Mouse (Mus musculus): ENCODE measurements around the gene Ppp1r13l.

Gene Ppp1r13l

GRCm38 (mm10) chr7:19359299-19359891 lies at the start of gene Ppp1r13l, which contains the start of gene Cd3eap:
Gene Ppp1r13l, plus strand, starts transcription at chr7:19359749.
Gene Cd3eap, minus strand, starts transcription at chr7:19359483.
- peak; percentile 75 for DNase-seq (ENCODE audit: low spot score)

- DNase-seq (ENCODE audit: low spot score) = peak; percentile 85
Measured at GRCm38 (mm10) chr7:19309884-19310641, 49.5 kb upstream of the Ppp1r13l start, which contains the start of gene Fosb. Gene Fosb, minus strand, starts transcription at chr7:19310051.

- no peak for DNase-seq (ENCODE audit: low spot score)
Measured at GRCm38 (mm10) chr7:19311991-19312390, 47.6 kb upstream of the Ppp1r13l start.

GRCm38 (mm10) chr7:19314033-19314432 lies 45.5 kb upstream of the Ppp1r13l start:
- no peak for DNase-seq (ENCODE audit: low spot score)

GRCm38 (mm10) chr7:19316451-19317161 lies 42.9 kb upstream of the Ppp1r13l start:
- no peak for DNase-seq (ENCODE audit: low spot score)

- DNase-seq (ENCODE audit: low spot score) = no peak
Measured at GRCm38 (mm10) chr7:19318201-19318600, 41.3 kb upstream of the Ppp1r13l start.

- DNase-seq (ENCODE audit: low spot score) = no peak
Measured at GRCm38 (mm10) chr7:19318676-19319075, 40.9 kb upstream of the Ppp1r13l start.

- DNase-seq (ENCODE audit: low spot score) = no peak
Measured at GRCm38 (mm10) chr7:19319458-19319857, 40.1 kb upstream of the Ppp1r13l start.

- peak; percentile 90 for DNase-seq (ENCODE audit: low spot score)
Measured at GRCm38 (mm10) chr7:19319906-19320305, 39.6 kb upstream of the Ppp1r13l start.

- DNase-seq (ENCODE audit: low spot score) = no peak
Measured at GRCm38 (mm10) chr7:19320637-19321036, 38.9 kb upstream of the Ppp1r13l start.

GRCm38 (mm10) chr7:19321464-19321863 lies 38.1 kb upstream of the Ppp1r13l start:
- DNase-seq (ENCODE audit: low spot score) = no peak

GRCm38 (mm10) chr7:19322489-19322888 lies 37.1 kb upstream of the Ppp1r13l start:
- no peak for DNase-seq (ENCODE audit: low spot score)

GRCm38 (mm10) chr7:19324221-19324620 lies 35.3 kb upstream of the Ppp1r13l start:
- DNase-seq (ENCODE audit: low spot score) = no peak

- DNase-seq (ENCODE audit: low spot score) = no peak
Measured at GRCm38 (mm10) chr7:19325262-19326199, 34.0 kb upstream of the Ppp1r13l start.

- peak; percentile 60 for DNase-seq (ENCODE audit: low spot score)
Measured at GRCm38 (mm10) chr7:19326359-19326758, 33.2 kb upstream of the Ppp1r13l start.

GRCm38 (mm10) chr7:19327128-19327527 lies 32.4 kb upstream of the Ppp1r13l start:
- DNase-seq (ENCODE audit: low spot score) = peak; percentile 55

GRCm38 (mm10) chr7:19327782-19328181 lies 31.8 kb upstream of the Ppp1r13l start:
- DNase-seq (ENCODE audit: low spot score) = no peak

- no peak for DNase-seq (ENCODE audit: low spot score)
Measured at GRCm38 (mm10) chr7:19328425-19328824, 31.1 kb upstream of the Ppp1r13l start.

GRCm38 (mm10) chr7:19331910-19332309 lies 27.6 kb upstream of the Ppp1r13l start:
- no peak for DNase-seq (ENCODE audit: low spot score)

GRCm38 (mm10) chr7:19332709-19333352 lies 26.7 kb upstream of the Ppp1r13l start:
- DNase-seq (ENCODE audit: low spot score) = no peak

GRCm38 (mm10) chr7:19335583-19335982 lies 24.0 kb upstream of the Ppp1r13l start:
- DNase-seq (ENCODE audit: low spot score) = no peak

All from ovary, postnatal 10 days (tissue).